30 mouse cellular contexts compared by ENCODE assay signal in genomic region chr7:143999073-143999472, GRCm38 (mm10). TPM values are rescaled to one million over a fixed set of nuclear protein-coding genes. Genes with fewer than 3 reads are reported as not detected.
"Had no signal": no experiment of that assay in that cellular context is flagged by ENCODE, and none has a peak within 500 bp of the region (broad histone marks: within the 10 kb centered on the region; RNA-seq: fewer than 3 reads in every experiment).

No protein-coding gene starts in this region.

- H3K4me2 ChIP-seq: embryonic facial prominence, embryonic 12.5 days; embryonic facial prominence, embryonic 13.5 days; embryonic facial prominence, embryonic 15.5 days; forebrain, embryonic 12.5 days; forebrain, embryonic 13.5 days; forebrain, embryonic 15.5 days had no signal

- H3K4me1 ChIP-seq: embryonic facial prominence, embryonic 10.5 days; embryonic facial prominence, embryonic 12.5 days; embryonic facial prominence, embryonic 13.5 days; embryonic facial prominence, embryonic 15.5 days; forebrain, embryonic 10.5 days; forebrain, embryonic 12.5 days; forebrain, embryonic 13.5 days; forebrain, embryonic 15.5 days had no signal

- H3K27ac ChIP-seq: embryonic facial prominence, embryonic 10.5 days; embryonic facial prominence, embryonic 12.5 days; embryonic facial prominence, embryonic 13.5 days; embryonic facial prominence, embryonic 15.5 days; forebrain, embryonic 10.5 days; forebrain, embryonic 12.5 days; forebrain, embryonic 13.5 days; forebrain, embryonic 15.5 days; gastrocnemius, adult 2 months; heart, adult 2 months had no signal

- H3K27me3 ChIP-seq: embryonic facial prominence, embryonic 12.5 days; embryonic facial prominence, embryonic 13.5 days; embryonic facial prominence, embryonic 15.5 days; forebrain, embryonic 12.5 days; forebrain, embryonic 13.5 days; forebrain, embryonic 15.5 days had no signal

- H3K36me3 ChIP-seq: embryonic facial prominence, embryonic 10.5 days; embryonic facial prominence, embryonic 12.5 days; embryonic facial prominence, embryonic 13.5 days; embryonic facial prominence, embryonic 15.5 days; forebrain, embryonic 10.5 days; forebrain, embryonic 12.5 days; forebrain, embryonic 15.5 days had no signal

- ATAC-seq: forebrain, embryonic 13.5 days; forebrain, embryonic 14.5 days; forebrain, embryonic 15.5 days; forebrain, embryonic 16.5 days; forebrain, postnatal 0 days had no signal

- H3K9ac ChIP-seq: embryonic facial prominence, embryonic 12.5 days; embryonic facial prominence, embryonic 13.5 days; embryonic facial prominence, embryonic 15.5 days; forebrain, embryonic 12.5 days; forebrain, embryonic 13.5 days; forebrain, embryonic 15.5 days; forebrain, postnatal 0 days had no signal

- H3K9me3 ChIP-seq: embryonic facial prominence, embryonic 15.5 days had no signal

- DNase-seq: cerebellum, adult 2 months; cerebellum, adult 8-10 months; cerebellum, adult 9-10 months; cerebellum, adult 9-11 months; cerebellum, postnatal 10 days; cerebellum, postnatal 14 days; cerebellum, postnatal 25 days; cerebellum, postnatal 36 days; embryo, embryonic 11 days; forebrain, postnatal 0 days; gastrocnemius, adult 2 months; gastrocnemius, postnatal 10 days; gastrocnemius, postnatal 14 days; gastrocnemius, postnatal 36 days; heart, adult 11 months; heart, adult 18-20 months; heart, adult 2 months had no signal

- H3K4me3 ChIP-seq: embryonic facial prominence, embryonic 10.5 days; embryonic facial prominence, embryonic 12.5 days; embryonic facial prominence, embryonic 13.5 days; embryonic facial prominence, embryonic 15.5 days; erythroblast, embryonic 14.5 days; forebrain, embryonic 10.5 days; forebrain, embryonic 12.5 days; forebrain, embryonic 13.5 days; forebrain, embryonic 15.5 days; gastrocnemius, adult 2 months; heart, adult 2 months had no signal

RNA-seq across cellular contexts. Expression of gene Shank2, which starts 2.7 kb away (rescaled TPM):
- total RNA-seq: common myeloid progenitor, adult 5-6 weeks; granulocyte monocyte progenitor cell, adult 5-6 weeks had no signal
- polyA plus RNA-seq: erythroblast, embryonic 14.5 days had no signal
